Comparison of ENCODE assay signal across 9 mouse cellular contexts in genomic region chr8:123412560-123413170, GRCm38 (mm10). TPM values are rescaled to one million over a fixed set of nuclear protein-coding genes. Genes with fewer than 3 reads are reported as not detected.
A peak's percentile ranks its signal among the peaks of the same experiment; 100 is the strongest.
DNase-seq lines count a peak whose midpoint lies in the region; ATAC-seq and TF ChIP-seq lines count a peak whose summit lies in the region.
"Had no signal": no experiment of that assay in that cellular context is flagged by ENCODE, and none has a peak within 500 bp of the region (broad histone marks: within the 10 kb centered on the region; RNA-seq: fewer than 3 reads in every experiment).

No protein-coding gene starts in this region.

- H3K36me3 ChIP-seq in liver, postnatal 0 days (replicated peaks; ENCODE audit: insufficient read depth, low read length): no peaks in the 10 kb centered on the region
- peaks cover 12% of the 10 kb centered on the region for H3K36me3 ChIP-seq in hindbrain, embryonic 10.5 days
- no peaks in the 10 kb centered on the region for H3K36me3 ChIP-seq in limb, embryonic 10.5 days

- no peak overlapping the region for H3K4me3 ChIP-seq in liver, postnatal 0 days (ENCODE audit: low read depth, low read length)
- H3K4me3 ChIP-seq in hindbrain, embryonic 10.5 days: peak overlapping the region; percentile 73
- H3K4me3 ChIP-seq in limb, embryonic 10.5 days: peak overlapping the region; percentile 9; the same call in 1 of the 2 replicates

- H3K4me1 ChIP-seq in liver, postnatal 0 days (ENCODE audit: insufficient read depth): peaks cover 38% of the 10 kb centered on the region
- peaks cover 70% of the 10 kb centered on the region for H3K4me1 ChIP-seq in hindbrain, embryonic 10.5 days (replicated peaks)
- H3K4me1 ChIP-seq in limb, embryonic 10.5 days: peaks cover 24% of the 10 kb centered on the region

- peaks cover 54% of the 10 kb centered on the region for H3K27me3 ChIP-seq in liver, postnatal 0 days (ENCODE audit: insufficient read depth, low read length)
- peaks cover 56% of the 10 kb centered on the region for H3K27me3 ChIP-seq in hindbrain, embryonic 10.5 days (ENCODE audit: insufficient read depth, poor library complexity, severe bottlenecking)
- H3K27me3 ChIP-seq in limb, embryonic 10.5 days (ENCODE audit: low read depth, poor library complexity, severe bottlenecking): peaks cover 67% of the 10 kb centered on the region

- 4% methylated on average over 12 of the region's 12 CpGs for whole genome bisulfite sequencing in liver, postnatal 0 days (ENCODE audit: insufficient replicate concordance)
- WGBS in hindbrain, embryonic 10.5 days: under 1% methylated on average over 12 of the region's 12 CpGs
- under 1% methylated on average over 12 of the region's 12 CpGs for WGBS in limb, embryonic 10.5 days

- intact Hi-C loops in heart, postnatal 25 days (cut with DNase I): no loop called here

- no peak overlapping the region for H3K4me2 ChIP-seq in liver, postnatal 0 days (ENCODE audit: low read depth, low read length)

- peak; percentile 21 for DNase-seq in liver, postnatal 0 days
- DNase-seq in liver: no peak
- DNase-seq in cerebellum, postnatal 36 days: peak; percentile 43 to 55
- peak; percentile 75 for DNase-seq in hindbrain, embryonic 10.5 days (ENCODE audit: low spot score)
- DNase-seq in limb, embryonic 10.5 days (ENCODE audit: low spot score): no peak
- peak; percentile 78 to 83 for DNase-seq in right cerebral cortex, adult 2 months (ENCODE audit: low spot score in 2 of 2)
- DNase-seq in spleen, postnatal 10 days (ENCODE audit: low spot score in 2 of 2): no peak
- no peak for DNase-seq in heart, postnatal 25 days (ENCODE audit: low spot score)

- no peak for ATAC-seq in liver, postnatal 0 days

- TF ChIP-seq EP300 in liver, postnatal 0 days (IDR thresholded peaks at IDR 0.05; ENCODE audit: low read depth): no peak

- H3K9ac ChIP-seq in liver, postnatal 0 days (replicated peaks): no peak overlapping the region

- no peak overlapping the region for H3K27ac ChIP-seq in liver, postnatal 0 days (ENCODE audit: low read depth)
- H3K27ac ChIP-seq in hindbrain, embryonic 10.5 days: peak overlapping the region; percentile 94
- no peak overlapping the region for H3K27ac ChIP-seq in limb, embryonic 10.5 days

- no peak for TF ChIP-seq CTCF in liver, postnatal 0 days (IDR thresholded peaks at IDR 0.05; ENCODE audit: low read depth)

- no peaks in the 10 kb centered on the region for H3K9me3 ChIP-seq in liver, postnatal 0 days (ENCODE audit: low read length)
- H3K9me3 ChIP-seq in hindbrain, embryonic 10.5 days: no peaks in the 10 kb centered on the region
- no peaks in the 10 kb centered on the region for H3K9me3 ChIP-seq in limb, embryonic 10.5 days (replicated peaks)

RNA-seq across cellular contexts. Expression of gene Tubb3, which starts 1.4 kb away (rescaled TPM):
- polyA plus RNA-seq in liver, postnatal 0 days (2015; fragmentation: Nextera tagmentation; extraction: Ambion mirVana): 0.20 and 0.24 TPM in 2 replicates
- 560 and 909 TPM in 2 replicates for polyA plus RNA-seq in hindbrain, embryonic 10.5 days (2016; fragmentation: Nextera tagmentation; extraction: Ambion mirVana)
- polyA plus RNA-seq in limb, embryonic 10.5 days (2016; fragmentation: Nextera tagmentation; extraction: Ambion mirVana): 6.9 and 7.9 TPM in 2 replicates
- under 1 TPM; 0.25 to 0.34 TPM for total RNA-seq in heart, postnatal 25 days (2021)

RNA-seq across cellular contexts. Expression of gene Mc1r, which starts 5.8 kb away (rescaled TPM):
- polyA plus RNA-seq in liver, postnatal 0 days (2015; fragmentation: Nextera tagmentation; extraction: Ambion mirVana): not detected in 2 replicates
- 0.05 and 0.21 TPM in 2 replicates for polyA plus RNA-seq in hindbrain, embryonic 10.5 days (2016; fragmentation: Nextera tagmentation; extraction: Ambion mirVana)
- polyA plus RNA-seq in limb, embryonic 10.5 days (2016; fragmentation: Nextera tagmentation; extraction: Ambion mirVana): not detected in 2 replicates
- total RNA-seq in heart, postnatal 25 days (2021): not detected
- polyA plus RNA-seq: liver, embryonic 16.5 days had no signal

RNA-seq across cellular contexts. Expression of gene Def8, which starts 10.7 kb away (rescaled TPM):
- polyA plus RNA-seq in liver, postnatal 0 days (2015; fragmentation: Nextera tagmentation; extraction: Ambion mirVana): 10.1 and 11.6 TPM in 2 replicates
- 40.9 and 42.3 TPM in 2 replicates for polyA plus RNA-seq in hindbrain, embryonic 10.5 days (2016; fragmentation: Nextera tagmentation; extraction: Ambion mirVana)
- polyA plus RNA-seq in limb, embryonic 10.5 days (2016; fragmentation: Nextera tagmentation; extraction: Ambion mirVana): 43.6 and 44.1 TPM in 2 replicates
- 10 to 100 TPM; 56.9 to 59.6 TPM for total RNA-seq in heart, postnatal 25 days (2021)

RNA-seq across cellular contexts. Expression of gene Tcf25, which starts 39.1 kb away (rescaled TPM):
- 54.1 and 54.9 TPM in 2 replicates for polyA plus RNA-seq in liver, postnatal 0 days (2015; fragmentation: Nextera tagmentation; extraction: Ambion mirVana)
- polyA plus RNA-seq in hindbrain, embryonic 10.5 days (2016; fragmentation: Nextera tagmentation; extraction: Ambion mirVana): 159 and 169 TPM in 2 replicates
- polyA plus RNA-seq in limb, embryonic 10.5 days (2016; fragmentation: Nextera tagmentation; extraction: Ambion mirVana): 116 and 138 TPM in 2 replicates
- 100 to 1,000 TPM; 113 to 157 TPM for total RNA-seq in heart, postnatal 25 days (2021)

Comparison
In these comparisons a context has a peak if more than half of its experiments do, and no peak if none do; other contexts are left out.
1. DNase-seq: peak in liver, postnatal 0 days (single experiment), cerebellum, postnatal 36 days (2 of 2), hindbrain, embryonic 10.5 days (single experiment) and right cerebral cortex, adult 2 months (2 of 2); none in liver (single experiment), limb, embryonic 10.5 days (single experiment), spleen, postnatal 10 days (0 of 2) and heart, postnatal 25 days (single experiment).
2. RNA of gene Tubb3, which starts 1.4 kb away (polyA plus RNA-seq): 560 to 909 TPM in hindbrain, embryonic 10.5 days; 6.9 to 7.9 TPM in limb, embryonic 10.5 days and 0.20 to 0.24 TPM in liver, postnatal 0 days; every median in the first group is over 10 times any median in the second.